Mouse (Mus musculus): ENCODE measurements around the gene Zfp385c.

DNA sequence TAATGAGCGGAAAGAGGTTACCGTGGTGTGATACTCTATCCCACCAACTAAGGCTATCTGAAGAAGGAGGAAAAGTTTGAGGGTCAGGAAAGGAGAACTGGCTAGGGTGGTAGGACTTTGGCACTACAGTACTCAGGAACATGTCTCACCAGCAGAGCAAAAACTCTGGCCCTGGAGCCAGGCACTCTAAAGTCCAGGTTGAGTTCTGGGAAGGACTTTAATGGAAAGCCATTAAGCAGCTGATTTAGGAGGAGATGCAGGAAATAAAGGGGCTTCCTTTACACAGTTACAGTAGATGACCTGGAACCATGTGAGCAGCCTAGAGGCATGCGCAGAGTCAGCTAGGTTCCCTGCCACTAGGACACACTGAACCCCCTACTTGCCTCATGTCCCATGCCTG, 34.9 kb upstream of the Zfp385c start:
- no peak for TF ChIP-seq CTCF (IDR thresholded peaks at IDR 0.05; ENCODE audit: low read depth, low read length)
- no peak for TF ChIP-seq POLR2A (IDR thresholded peaks at IDR 0.05; ENCODE audit: borderline replicate concordance, low read depth, low read length)
